Mouse (Mus musculus): ENCODE measurements around the gene Pgpep1l. TPM values are rescaled to one million over a fixed set of nuclear protein-coding genes. Genes with fewer than 3 reads are reported as not detected.

The Pgpep1l gene
- polyA plus RNA-seq, 1 experiment from 2014 or later = not detected

- no peak for ATAC-seq
- Histone ChIP-seq H3K27ac (ENCODE audit: low read depth, low read length) (no peak overlapping the region), H3K9ac (ENCODE audit: low read depth, low read length) (no peak overlapping the region), H3K27me3 (replicated peaks; ENCODE audit: control insufficient read depth, insufficient read depth, low read length) (peaks cover under 1% of the 10 kb centered on the region; the same call in 1 of the 2 replicates), H3K4me1 (replicated peaks; ENCODE audit: control insufficient read depth, insufficient read depth, low read length) (no peaks in the 10 kb centered on the region), H3K36me3 (ENCODE audit: control insufficient read depth, insufficient read depth) (no peaks in the 10 kb centered on the region), H3K4me3 (ENCODE audit: low read depth, low read length) (no peak overlapping the region), H3K4me2 (replicated peaks; ENCODE audit: low read depth) (no peak overlapping the region), H3K9me3 (ENCODE audit: control insufficient read depth) (no peaks in the 10 kb centered on the region)
- no peak for TF ChIP-seq CTCF (IDR thresholded peaks at IDR 0.05; ENCODE audit: low read depth)
- whole genome bisulfite sequencing = 82% methylated on average over 17 of the region's 17 CpGs
Measured at GRCm38 (mm10) chr7:68258326-68259150, 5.5 kb downstream of the Pgpep1l start.

- no peak for TF ChIP-seq CTCF (IDR thresholded peaks at IDR 0.05; ENCODE audit: low read depth)
- no peak overlapping the region for H3K4me3 ChIP-seq (ENCODE audit: low read depth, low read length)
- 55% methylated on average over 2 of the region's 2 CpGs for WGBS
- H3K4me2 ChIP-seq (replicated peaks; ENCODE audit: low read depth) = no peak overlapping the region
- H3K9ac ChIP-seq (ENCODE audit: low read depth, low read length) = no peak overlapping the region
- no peaks in the 10 kb centered on the region for H3K27me3 ChIP-seq (replicated peaks; ENCODE audit: control insufficient read depth, insufficient read depth, low read length)
- H3K27ac ChIP-seq (ENCODE audit: low read depth, low read length) = no peak overlapping the region
- ATAC-seq = no peak
- no peaks in the 10 kb centered on the region for H3K36me3 ChIP-seq (ENCODE audit: control insufficient read depth, insufficient read depth)
- H3K4me1 ChIP-seq (replicated peaks; ENCODE audit: control insufficient read depth, insufficient read depth, low read length) = no peaks in the 10 kb centered on the region
- no peaks in the 10 kb centered on the region for H3K9me3 ChIP-seq (ENCODE audit: control insufficient read depth)
Measured at GRCm38 (mm10) chr7:68257767-68258166, 6.3 kb downstream of the Pgpep1l start.

DNA sequence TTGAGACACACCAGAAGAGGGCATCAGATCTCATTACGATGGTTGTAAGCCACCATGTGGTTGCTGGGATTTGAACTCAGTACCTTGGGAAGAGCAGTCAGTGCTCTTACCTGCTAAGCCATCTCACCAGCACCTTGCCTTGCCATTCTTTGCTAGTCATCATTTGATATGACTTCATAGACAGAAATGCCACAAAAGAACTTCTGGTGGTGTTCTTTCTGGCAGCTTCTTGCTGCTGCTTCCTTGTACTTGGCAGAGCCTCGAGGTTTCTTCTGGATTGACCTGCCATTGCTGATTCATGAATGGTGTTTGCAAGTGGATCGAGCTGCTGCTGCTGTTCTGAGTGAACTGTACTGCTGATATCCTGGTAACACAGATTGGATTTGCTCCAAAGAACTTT, 13.1 kb downstream of the Pgpep1l start:
- Histone ChIP-seq H3K4me1 (replicated peaks; ENCODE audit: control insufficient read depth, insufficient read depth, low read length) (no peaks in the 10 kb centered on the region), H3K9me3 (ENCODE audit: control insufficient read depth) (no peaks in the 10 kb centered on the region), H3K9ac (ENCODE audit: low read depth, low read length) (no peak overlapping the region), H3K4me3 (ENCODE audit: low read depth, low read length) (no peak overlapping the region), H3K36me3 (ENCODE audit: control insufficient read depth, insufficient read depth) (no peaks in the 10 kb centered on the region), H3K27ac (ENCODE audit: low read depth, low read length) (no peak overlapping the region), H3K4me2 (replicated peaks; ENCODE audit: low read depth) (no peak overlapping the region), H3K27me3 (replicated peaks; ENCODE audit: control insufficient read depth, insufficient read depth, low read length) (no peaks in the 10 kb centered on the region)
- ATAC-seq = no peak
- 75% methylated on average over 3 of the region's 3 CpGs for WGBS
- no peak for TF ChIP-seq CTCF (IDR thresholded peaks at IDR 0.05; ENCODE audit: low read depth)

DNA sequence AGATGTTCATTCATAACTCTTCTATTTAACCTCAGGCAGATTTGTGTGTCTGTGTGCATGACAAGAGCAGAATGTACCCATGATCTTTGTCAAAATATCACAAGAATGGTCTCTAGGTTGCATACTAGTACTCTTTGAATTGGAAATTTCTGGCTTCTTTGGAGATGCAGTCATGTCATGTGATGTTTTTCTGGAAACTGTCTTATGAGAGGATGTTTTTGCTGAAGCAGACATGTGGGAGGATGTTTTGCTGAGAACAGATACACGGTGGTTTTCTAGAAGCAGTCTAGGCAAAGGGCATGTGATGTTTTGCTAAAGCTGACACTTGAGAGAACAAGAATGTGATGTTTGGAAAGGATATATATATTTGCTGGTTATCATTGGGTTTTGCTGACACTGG, 13.6 kb downstream of the Pgpep1l start:
- H3K27ac ChIP-seq (ENCODE audit: low read depth, low read length) = no peak overlapping the region
- 61% methylated on average over 1 of the region's 1 CpGs for WGBS

GRCm38 (mm10) chr7:68246249-68246648, 17.8 kb downstream of the Pgpep1l start:
- Histone ChIP-seq H3K4me1 (replicated peaks; ENCODE audit: control insufficient read depth, insufficient read depth, low read length) (no peaks in the 10 kb centered on the region), H3K4me2 (replicated peaks; ENCODE audit: low read depth) (no peak overlapping the region), H3K36me3 (ENCODE audit: control insufficient read depth, insufficient read depth) (no peaks in the 10 kb centered on the region), H3K9ac (ENCODE audit: low read depth, low read length) (no peak overlapping the region), H3K27ac (ENCODE audit: low read depth, low read length) (no peak overlapping the region), H3K9me3 (ENCODE audit: control insufficient read depth) (no peaks in the 10 kb centered on the region), H3K4me3 (ENCODE audit: low read depth, low read length) (no peak overlapping the region), H3K27me3 (replicated peaks; ENCODE audit: control insufficient read depth, insufficient read depth, low read length) (no peaks in the 10 kb centered on the region)
- WGBS = 76% methylated on average over 8 of the region's 8 CpGs
- no peak for TF ChIP-seq CTCF (IDR thresholded peaks at IDR 0.05; ENCODE audit: low read depth)
- no peak for ATAC-seq

More for the DNA sequence above, 13.6 kb downstream of the Pgpep1l start:
- no peaks in the 10 kb centered on the region for H3K4me1 ChIP-seq (replicated peaks; ENCODE audit: control insufficient read depth, insufficient read depth, low read length)
- no peak for ATAC-seq
- no peaks in the 10 kb centered on the region for H3K36me3 ChIP-seq (ENCODE audit: control insufficient read depth, insufficient read depth)
- H3K4me3 ChIP-seq (ENCODE audit: low read depth, low read length) = no peak overlapping the region
- no peak for TF ChIP-seq CTCF (IDR thresholded peaks at IDR 0.05; ENCODE audit: low read depth)
- H3K9me3 ChIP-seq (ENCODE audit: control insufficient read depth) = no peaks in the 10 kb centered on the region
- H3K27me3 ChIP-seq (replicated peaks; ENCODE audit: control insufficient read depth, insufficient read depth, low read length) = no peaks in the 10 kb centered on the region
- no peak overlapping the region for H3K9ac ChIP-seq (ENCODE audit: low read depth, low read length)
- no peak overlapping the region for H3K4me2 ChIP-seq (replicated peaks; ENCODE audit: low read depth)

DNA sequence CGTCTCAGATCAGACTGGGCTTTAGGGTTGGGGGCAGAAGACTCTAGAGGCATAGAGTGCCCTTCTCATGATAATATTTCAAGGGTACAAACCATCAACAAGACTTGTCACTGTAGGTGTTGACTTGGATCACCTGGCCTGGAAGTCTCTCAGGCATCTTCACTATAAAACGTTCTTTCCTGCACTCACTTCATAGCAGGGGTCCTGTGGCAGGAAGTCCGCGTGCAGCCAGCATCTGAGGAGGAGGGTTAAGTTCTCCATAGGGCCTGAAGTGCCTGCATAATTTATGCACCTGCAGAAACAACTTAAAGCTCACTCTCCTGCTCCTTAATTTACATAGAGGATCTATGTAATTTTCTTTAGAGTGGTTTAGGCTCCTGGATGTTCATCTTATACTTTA, 18.4 kb downstream of the Pgpep1l start:
- 54% methylated on average over 4 of the region's 4 CpGs for WGBS
- H3K4me2 ChIP-seq (replicated peaks; ENCODE audit: low read depth) = no peak overlapping the region
- H3K9me3 ChIP-seq (ENCODE audit: control insufficient read depth) = no peaks in the 10 kb centered on the region
- TF ChIP-seq CTCF (IDR thresholded peaks at IDR 0.05; ENCODE audit: low read depth) = no peak
- H3K27ac ChIP-seq (ENCODE audit: low read depth, low read length) = no peak overlapping the region
- H3K4me1 ChIP-seq (replicated peaks; ENCODE audit: control insufficient read depth, insufficient read depth, low read length) = no peaks in the 10 kb centered on the region
- no peaks in the 10 kb centered on the region for H3K27me3 ChIP-seq (replicated peaks; ENCODE audit: control insufficient read depth, insufficient read depth, low read length)
- H3K36me3 ChIP-seq (ENCODE audit: control insufficient read depth, insufficient read depth) = no peaks in the 10 kb centered on the region
- H3K9ac ChIP-seq (ENCODE audit: low read depth, low read length) = no peak overlapping the region
- no peak overlapping the region for H3K4me3 ChIP-seq (ENCODE audit: low read depth, low read length)
- no peak for ATAC-seq

Measured in intestine, postnatal 0 days (tissue).